Mouse (Mus musculus) neural tube, embryonic 15.5 days (tissue): ENCODE data around the gene Traip. TPM values are rescaled to one million over a fixed set of nuclear protein-coding genes. Genes with fewer than 3 reads are reported as not detected.

ENCODE experiments used
- ATAC-seq: fragments of 200-750 bp; cut with Nextera tagmentation; 2 replicates; pipeline ENCODE4 v1.8.0; 2017; ENCODE audit warnings: mild to moderate bottlenecking, moderate TSS enrichment, moderate library complexity; ENCODE audit not compliant: low FRiP score
- H3K27ac ChIP-seq: fragments of 300-500 bp; sonication (generic); replicated peaks from 2 replicates; pipeline ENCODE4 v1.5.1; 2015; ENCODE audit warnings: mild to moderate bottlenecking, inconsistent platforms
- H3K27me3 ChIP-seq: fragments of 300-500 bp; sonication (generic); replicated peaks from 2 replicates; pipeline ENCODE4 v1.6.1; 2015; ENCODE audit warnings: inconsistent platforms
- H3K36me3 ChIP-seq: fragments of 300-500 bp; sonication (generic); 2 replicates; pipeline ENCODE4 v1.6.1; 2015; ENCODE audit warnings: inconsistent platforms
- H3K4me1 ChIP-seq: fragments of 300-500 bp; sonication (generic); 2 replicates; pipeline ENCODE4 v1.6.1; 2015; ENCODE audit warnings: inconsistent platforms
- H3K4me2 ChIP-seq: fragments of 300-500 bp; sonication (generic); 2 replicates; pipeline ENCODE4 v1.6.1; 2015; ENCODE audit warnings: inconsistent platforms, mild to moderate bottlenecking, moderate library complexity
- H3K4me3 ChIP-seq: fragments of 300-500 bp; sonication (generic); replicated peaks from 2 replicates; pipeline ENCODE4 v1.5.1; 2015; ENCODE audit warnings: mild to moderate bottlenecking, inconsistent platforms
- H3K9ac ChIP-seq: fragments of 300-500 bp; sonication (generic); replicated peaks from 2 replicates; pipeline ENCODE4 v1.6.1; 2015; ENCODE audit warnings: mild to moderate bottlenecking, inconsistent platforms
- H3K9me3 ChIP-seq: fragments of 300-500 bp; sonication (generic); replicated peaks from 2 replicates; pipeline ENCODE4 v1.6.1; 2016; ENCODE audit warnings: inconsistent platforms
- WGBS: fragments of 180-500 bp; shearing (Covaris S2); methylation state at CpG from one replicate; pipeline ENCODE4 v1.1.7; 2015; ENCODE audit warnings: mixed read lengths; 5-methylcytosine and 5-hydroxymethylcytosine counted together
- polyA plus RNA-seq: library from polyadenylated mRNA; unstranded; fragments of >200 nt; fragmentation: Nextera tagmentation; extraction: Ambion mirVana; gene quantifications from 2 replicates; pipeline ENCODE4 v1.2.1, GENCODE M21; 2015

Traip gene
- 6.1 and 10.2 TPM in 2 replicates for polyA plus RNA-seq

DNA sequence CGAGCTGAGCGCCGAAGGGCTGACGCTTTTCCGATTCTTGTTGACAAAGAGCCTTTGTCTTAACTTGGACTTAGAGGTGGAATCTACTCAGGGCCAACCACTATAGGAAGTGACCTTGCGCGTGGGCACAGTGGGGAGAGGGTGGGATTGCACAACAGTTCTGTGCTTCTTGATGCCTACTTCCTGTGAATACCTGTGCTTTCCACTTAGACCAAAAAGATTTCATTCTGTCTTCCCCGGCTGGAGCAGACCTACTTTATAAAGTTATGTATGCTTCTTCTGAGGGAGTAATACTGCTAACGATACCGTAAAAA is at the start of gene Traip:
Traip (plus strand) TSS at position 215 of the 314 bp plus-strand sequence.
- H3K4me1 ChIP-seq: peaks cover 15% of the 10 kb centered on the region
- peak within 1 kb of the TSS; percentile 43 for H3K9ac ChIP-seq
- no peaks in the 10 kb centered on the region for H3K27me3 ChIP-seq
- H3K36me3 ChIP-seq: 0 out of 2 replicates have a peak, but pooled peaks cover 2% of the 10 kb centered on the region
- 94% methylated on average over 10 of the region's 10 CpGs for WGBS
- H3K4me3 ChIP-seq: peak within 1 kb of the TSS; percentile 55
- no peaks in the 10 kb centered on the region for H3K9me3 ChIP-seq
- peak within 1 kb of the TSS; percentile 77 for H3K4me2 ChIP-seq
- H3K27ac ChIP-seq: peak within 1 kb of the TSS; percentile 83
- ATAC-seq: no peak

DNA sequence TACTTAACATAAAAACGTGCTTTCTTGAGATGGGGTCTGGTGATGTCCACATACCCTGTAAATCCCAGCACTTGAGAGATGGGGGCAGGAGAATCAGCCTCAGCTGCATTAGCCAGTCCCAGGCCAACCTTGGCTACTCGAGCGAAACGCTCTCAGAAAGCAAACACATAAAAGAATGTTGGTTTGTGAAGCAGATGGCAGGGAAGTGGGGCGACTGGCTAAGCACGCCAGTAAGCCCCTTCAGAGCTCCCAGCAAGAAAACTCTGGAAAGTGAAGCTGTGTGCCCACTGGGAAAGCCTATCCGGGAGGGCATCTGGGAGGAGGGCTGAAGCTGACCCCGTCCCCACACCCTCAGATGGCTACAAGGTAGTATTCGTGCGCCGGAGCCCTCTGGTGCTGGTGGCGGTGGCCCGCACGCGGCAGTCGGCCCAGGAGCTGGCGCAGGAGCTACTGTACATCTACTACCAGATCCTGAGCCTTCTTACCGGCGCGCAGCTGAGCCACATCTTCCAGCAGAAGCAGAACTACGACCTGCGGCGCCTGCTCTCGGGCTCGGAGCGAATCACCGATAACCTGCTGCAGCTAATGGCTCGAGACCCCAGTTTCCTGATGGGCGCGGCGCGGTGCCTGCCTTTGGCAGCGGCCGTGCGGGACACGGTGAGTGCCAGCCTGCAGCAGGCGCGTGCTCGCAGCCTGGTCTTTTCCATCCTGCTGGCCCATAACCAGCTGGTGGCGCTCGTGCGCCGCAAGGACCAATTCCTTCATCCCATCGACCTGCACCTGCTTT is 48.9 kb upstream of the Traip start:
- H3K4me1 ChIP-seq: peaks cover 20% of the 10 kb centered on the region
- 6% methylated on average over 44 of the region's 44 CpGs for WGBS
- H3K9ac ChIP-seq: peak overlapping the region; percentile 49
- ATAC-seq: peak; percentile 77
- H3K4me3 ChIP-seq: peak overlapping the region; percentile 36
- peaks cover 12% of the 10 kb centered on the region for H3K27me3 ChIP-seq
- H3K27ac ChIP-seq: no peak overlapping the region
- peak overlapping the region; percentile 64 for H3K4me2 ChIP-seq
- peaks cover 38% of the 10 kb centered on the region for H3K36me3 ChIP-seq
- H3K9me3 ChIP-seq: no peaks in the 10 kb centered on the region

DNA sequence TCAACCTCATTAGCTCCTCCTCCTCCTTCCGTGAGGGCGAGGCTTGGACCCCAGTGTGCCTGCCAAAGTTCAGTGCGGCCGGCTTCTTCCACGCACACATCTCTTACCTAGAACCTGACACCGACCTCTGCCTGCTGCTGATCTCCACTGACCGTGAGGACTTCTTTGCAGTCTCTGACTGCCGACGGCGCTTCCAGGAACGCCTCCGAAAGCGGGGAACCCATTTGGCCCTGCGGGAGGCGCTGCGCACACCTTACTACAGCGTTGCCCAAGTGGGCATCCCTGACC is 48.4 kb upstream of the Traip start:
- no peak overlapping the region for H3K9ac ChIP-seq
- H3K27me3 ChIP-seq: peaks cover 12% of the 10 kb centered on the region
- H3K27ac ChIP-seq: no peak overlapping the region
- peaks cover 24% of the 10 kb centered on the region for H3K4me1 ChIP-seq
- no peak overlapping the region for H3K4me3 ChIP-seq
- no peak for ATAC-seq
- WGBS: 13% methylated on average over 17 of the region's 17 CpGs
- H3K36me3 ChIP-seq: peaks cover 33% of the 10 kb centered on the region
- H3K4me2 ChIP-seq: peak overlapping the region; percentile 64
- H3K9me3 ChIP-seq: no peaks in the 10 kb centered on the region

DNA sequence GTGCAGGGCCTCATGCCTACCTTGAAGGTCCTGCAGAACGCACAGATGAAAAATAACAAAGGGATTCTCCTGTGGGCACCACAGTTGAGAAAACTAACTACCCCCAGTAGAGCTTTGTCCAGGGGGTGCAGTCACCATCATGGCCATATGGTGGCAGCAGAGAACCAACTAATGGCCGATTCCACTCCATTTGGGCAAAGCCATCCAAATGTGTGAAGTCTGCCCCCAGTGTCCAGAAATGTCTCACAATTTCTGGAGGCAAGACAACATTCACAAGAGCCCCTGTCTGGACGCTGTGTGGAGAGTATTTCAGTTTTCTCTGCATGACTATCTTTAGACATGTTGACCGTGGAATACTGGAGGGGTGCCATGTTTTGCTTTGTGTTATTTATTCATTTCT is 45.2 kb upstream of the Traip start:
- Histone ChIP-seq H3K9ac (no peak overlapping the region), H3K4me2 (no peak overlapping the region), H3K36me3 (peaks cover 18% of the 10 kb centered on the region), H3K4me1 (peaks cover 40% of the 10 kb centered on the region), H3K27me3 (peaks cover 8% of the 10 kb centered on the region), H3K9me3 (no peaks in the 10 kb centered on the region), H3K4me3 (no peak overlapping the region), H3K27ac (0 out of 2 replicates have a peak overlapping the region, but pooled peaks have one; percentile 13)
- peak; percentile 54; the same call in 1 of the 2 replicates for ATAC-seq
- 5% methylated on average over 4 of the region's 4 CpGs for WGBS

DNA sequence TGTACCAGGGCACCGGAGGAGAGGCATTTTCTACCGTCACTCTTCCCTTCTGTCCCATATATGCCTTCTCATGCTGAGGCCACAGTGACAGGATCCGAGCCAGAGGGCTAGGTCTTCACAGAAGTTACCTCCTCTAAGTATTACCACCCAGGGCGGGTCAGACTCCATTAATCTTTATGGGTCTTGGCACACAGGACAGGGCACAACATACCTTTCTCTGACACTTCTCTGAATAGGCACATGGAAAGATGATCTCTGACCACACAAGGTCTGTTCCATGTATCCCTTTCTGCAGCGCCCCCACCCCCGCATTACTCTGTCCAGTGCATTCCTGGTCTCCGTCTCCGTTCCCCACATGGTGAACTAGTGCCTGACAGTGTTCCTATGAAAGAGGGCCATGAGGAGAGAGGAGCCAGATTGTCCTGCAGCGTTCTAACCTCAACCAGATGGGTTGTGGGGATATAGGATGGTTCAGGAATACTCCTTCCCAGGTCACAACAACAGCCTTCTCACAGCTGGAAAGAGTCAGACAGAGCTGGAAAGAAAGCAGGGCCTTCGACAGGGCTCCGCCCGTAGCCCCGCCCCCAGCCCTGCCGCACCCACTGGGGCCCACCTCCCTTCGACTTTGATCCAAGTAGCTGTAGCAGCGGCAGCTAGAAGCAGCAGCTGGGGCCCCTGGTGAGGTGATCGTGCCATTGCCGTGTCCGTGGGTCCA is 43.5 kb upstream of the Traip start, which contains the start of gene Mst1r:
Mst1r (plus strand) TSS at position 622 of the 715 bp plus-strand sequence.
- H3K9me3 ChIP-seq: no peaks in the 10 kb centered on the region
- H3K4me1 ChIP-seq: peaks cover 28% of the 10 kb centered on the region
- H3K4me2 ChIP-seq: peak within 1 kb of the TSS; percentile 56
- no peaks in the 10 kb centered on the region for H3K27me3 ChIP-seq
- WGBS: 25% methylated on average over 19 of the region's 19 CpGs
- H3K36me3 ChIP-seq: peaks cover 10% of the 10 kb centered on the region; the same call in 1 of the 2 replicates
- H3K9ac ChIP-seq: peak within 1 kb of the TSS; percentile 28; the same call in 1 of the 2 replicates
- peak within 1 kb of the TSS; percentile 30 for H3K4me3 ChIP-seq
- ATAC-seq: no peak
- H3K27ac ChIP-seq: 0 out of 2 replicates have a peak within 1 kb of the TSS, but pooled peaks have one; percentile 13

DNA sequence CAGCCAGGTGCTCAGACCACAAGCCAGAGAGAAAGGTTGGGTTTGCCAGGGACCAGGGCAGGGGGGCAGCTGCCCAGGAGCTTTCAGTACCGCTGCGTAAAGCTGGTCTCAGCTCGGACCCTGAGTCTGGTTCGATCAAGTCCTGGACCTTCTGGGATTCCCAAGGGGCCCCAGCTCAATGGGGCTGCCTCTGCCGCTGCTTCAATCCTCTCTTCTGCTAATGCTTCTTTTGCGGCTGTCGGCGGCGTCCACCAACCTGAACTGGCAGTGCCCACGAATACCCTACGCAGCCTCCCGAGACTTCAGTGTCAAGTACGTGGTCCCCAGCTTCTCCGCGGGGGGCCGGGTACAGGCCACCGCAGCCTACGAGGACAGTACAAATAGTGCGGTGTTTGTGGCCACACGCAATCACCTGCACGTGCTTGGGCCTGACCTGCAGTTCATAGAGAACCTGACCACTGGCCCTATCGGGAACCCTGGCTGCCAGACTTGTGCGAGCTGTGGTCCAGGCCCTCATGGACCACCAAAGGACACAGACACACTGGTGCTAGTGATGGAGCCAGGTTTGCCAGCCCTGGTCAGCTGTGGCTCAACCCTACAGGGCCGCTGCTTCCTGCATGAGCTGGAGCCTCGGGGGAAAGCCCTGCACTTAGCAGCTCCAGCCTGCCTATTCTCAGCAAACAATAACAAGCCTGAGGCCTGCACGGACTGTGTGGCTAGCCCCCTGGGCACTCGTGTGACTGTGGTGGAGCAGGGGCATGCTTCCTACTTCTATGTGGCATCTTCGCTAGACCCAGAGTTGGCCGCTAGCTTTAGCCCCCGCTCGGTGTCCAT is 42.8 kb upstream of the Traip start:
- no peaks in the 10 kb centered on the region for H3K27me3 ChIP-seq
- H3K4me2 ChIP-seq: peak overlapping the region; percentile 56
- H3K9ac ChIP-seq: peak overlapping the region; percentile 28; the same call in 1 of the 2 replicates
- peaks cover 24% of the 10 kb centered on the region for H3K4me1 ChIP-seq
- no peak for ATAC-seq
- H3K4me3 ChIP-seq: peak overlapping the region; percentile 30
- peaks cover 10% of the 10 kb centered on the region; the same call in 1 of the 2 replicates for H3K36me3 ChIP-seq
- WGBS: 45% methylated on average over 31 of the region's 31 CpGs
- H3K9me3 ChIP-seq: no peaks in the 10 kb centered on the region
- 0 out of 2 replicates have a peak overlapping the region, but pooled peaks have one; percentile 13 for H3K27ac ChIP-seq

DNA sequence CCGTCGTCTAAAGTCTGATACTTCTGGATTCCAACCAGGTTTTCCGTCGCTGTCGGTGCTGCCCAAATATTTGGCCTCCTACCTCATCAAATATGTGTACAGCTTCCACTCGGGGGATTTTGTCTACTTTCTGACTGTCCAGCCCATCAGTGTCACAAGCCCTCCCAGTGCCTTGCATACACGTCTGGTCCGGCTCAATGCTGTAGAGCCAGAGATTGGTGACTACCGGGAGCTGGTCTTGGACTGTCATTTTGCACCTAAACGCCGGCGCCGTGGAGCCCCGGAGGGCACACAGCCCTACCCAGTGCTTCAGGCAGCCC is 42.2 kb upstream of the Traip start:
- 87% methylated on average over 14 of the region's 14 CpGs for WGBS
- peak overlapping the region; percentile 56 for H3K4me2 ChIP-seq
- H3K27ac ChIP-seq: no peak overlapping the region
- no peak for ATAC-seq
- H3K4me3 ChIP-seq: no peak overlapping the region
- H3K27me3 ChIP-seq: no peaks in the 10 kb centered on the region
- peaks cover 5% of the 10 kb centered on the region; the same call in 1 of the 2 replicates for H3K36me3 ChIP-seq
- no peaks in the 10 kb centered on the region for H3K9me3 ChIP-seq
- H3K4me1 ChIP-seq: peaks cover 24% of the 10 kb centered on the region
- no peak overlapping the region for H3K9ac ChIP-seq

DNA sequence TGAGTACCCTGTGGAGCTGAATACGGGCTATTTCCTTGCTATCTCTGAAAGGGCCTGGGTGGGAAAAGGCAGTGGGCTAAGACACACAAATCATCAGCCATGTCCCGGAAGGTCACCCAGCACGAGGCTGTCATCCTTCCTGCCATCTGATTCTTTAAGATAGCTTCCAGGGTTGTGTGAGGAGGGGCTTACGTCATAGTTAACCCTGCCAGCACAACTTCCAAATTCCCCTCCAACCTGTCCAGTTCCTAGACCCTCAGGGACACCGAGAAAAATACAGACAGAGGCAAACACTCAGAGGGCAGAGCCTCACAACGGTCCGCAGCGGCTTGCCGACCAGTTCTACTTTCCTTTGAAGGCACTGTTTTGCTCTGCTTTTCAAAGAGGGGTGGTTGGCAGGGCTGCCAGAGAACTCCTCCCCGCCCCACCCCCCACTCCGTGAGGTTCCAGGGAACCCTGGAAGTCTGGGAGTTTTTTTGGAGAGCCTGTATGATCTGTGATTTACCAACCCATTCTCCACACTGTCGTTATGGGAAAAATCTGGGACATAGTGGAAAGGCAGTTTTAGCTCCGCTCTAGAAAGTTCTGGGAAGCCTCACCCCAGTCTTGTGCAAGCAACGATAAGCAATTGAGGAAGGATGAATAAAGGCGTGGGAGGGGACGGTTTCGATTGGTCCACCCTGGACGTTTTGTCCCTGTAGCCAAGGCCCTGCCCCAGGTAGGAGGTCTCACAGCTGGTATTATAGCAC is 41.4 kb upstream of the Traip start:
- H3K4me2 ChIP-seq: peak overlapping the region; percentile 56
- no peaks in the 10 kb centered on the region for H3K36me3 ChIP-seq
- no peaks in the 10 kb centered on the region for H3K9me3 ChIP-seq
- no peaks in the 10 kb centered on the region for H3K27me3 ChIP-seq
- 19% methylated on average over 18 of the region's 18 CpGs for WGBS
- no peak for ATAC-seq
- H3K4me3 ChIP-seq: peak overlapping the region; percentile 3; the same call in 1 of the 2 replicates
- peaks cover 24% of the 10 kb centered on the region for H3K4me1 ChIP-seq
- no peak overlapping the region for H3K27ac ChIP-seq
- no peak overlapping the region; the same call in 1 of the 2 replicates for H3K9ac ChIP-seq

DNA sequence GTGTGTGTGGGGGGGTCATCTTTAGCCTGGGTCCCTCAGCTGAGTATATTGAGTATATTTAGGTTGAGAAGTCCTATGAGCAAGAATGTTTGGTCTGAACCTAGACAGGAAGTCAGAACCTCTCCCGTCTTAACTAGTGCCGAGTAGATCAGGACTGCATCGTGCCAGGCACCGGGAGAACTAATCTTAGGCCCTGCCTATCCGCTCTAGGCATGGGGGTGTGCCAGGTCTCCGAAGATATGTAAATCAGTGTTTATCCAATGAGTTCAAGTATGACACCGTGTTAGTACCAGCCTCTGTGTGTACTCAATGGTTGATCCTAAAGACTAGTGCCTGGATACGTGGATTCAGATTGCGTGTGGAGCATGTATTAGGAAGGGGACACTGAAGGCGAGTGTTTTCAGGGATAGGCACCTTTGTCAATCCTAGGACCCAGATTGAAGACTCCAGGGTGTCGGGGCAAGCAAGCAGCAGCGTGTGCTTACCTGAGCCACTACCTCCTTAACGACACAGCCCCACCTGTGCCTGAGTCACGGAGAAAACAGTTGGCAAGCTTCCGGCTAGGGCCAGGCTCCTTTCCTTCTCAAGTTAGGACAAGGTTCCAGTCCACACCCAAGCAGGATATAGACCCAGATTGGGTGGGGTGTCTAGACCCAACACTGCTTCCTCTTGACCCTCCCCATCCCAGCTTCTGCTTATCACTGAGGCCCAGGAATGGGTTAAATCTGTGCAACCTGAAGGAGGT is 39.7 kb upstream of the Traip start:
- Histone ChIP-seq H3K27me3 (no peaks in the 10 kb centered on the region), H3K9ac (no peak overlapping the region), H3K36me3 (no peaks in the 10 kb centered on the region; the same call in 1 of the 2 replicates), H3K4me2 (no peak overlapping the region), H3K4me3 (no peak overlapping the region), H3K27ac (no peak overlapping the region), H3K4me1 (peaks cover 21% of the 10 kb centered on the region), H3K9me3 (no peaks in the 10 kb centered on the region)
- ATAC-seq: no peak
- WGBS: 92% methylated on average over 15 of the region's 15 CpGs

DNA sequence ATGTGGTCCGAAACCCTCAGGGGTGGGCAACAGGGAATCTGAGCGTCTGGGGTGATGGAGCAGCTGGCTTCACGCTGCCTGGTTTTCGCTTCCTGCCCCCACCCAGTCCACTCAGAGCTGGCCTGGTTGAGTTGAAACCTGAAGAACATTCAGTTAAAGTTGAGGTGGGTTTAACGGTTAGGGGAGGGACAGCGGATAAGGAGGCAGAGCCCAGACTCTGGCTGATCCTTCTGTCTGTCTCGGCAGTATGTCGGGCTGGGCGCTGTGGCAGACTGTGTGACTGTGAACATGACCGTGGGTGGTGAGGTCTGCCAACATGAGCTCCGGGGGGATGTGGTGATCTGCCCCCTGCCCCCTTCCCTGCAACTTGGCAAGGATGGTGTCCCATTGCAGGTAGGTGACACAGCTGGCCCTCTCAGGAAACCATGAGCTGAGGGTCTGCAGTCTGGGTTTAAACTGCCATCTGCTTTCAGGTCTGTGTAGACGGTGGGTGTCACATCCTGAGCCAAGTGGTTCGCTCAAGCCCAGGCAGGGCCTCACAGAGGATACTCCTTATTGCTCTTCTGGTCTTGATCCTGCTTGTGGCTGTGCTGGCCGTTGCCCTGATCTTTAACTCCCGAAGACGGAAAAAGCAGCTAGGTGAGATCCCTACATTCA is 35.0 kb upstream of the Traip start:
- Histone ChIP-seq H3K4me1 (peaks cover 11% of the 10 kb centered on the region), H3K9me3 (no peaks in the 10 kb centered on the region), H3K4me3 (no peak overlapping the region), H3K27ac (no peak overlapping the region), H3K4me2 (no peak overlapping the region), H3K27me3 (no peaks in the 10 kb centered on the region), H3K36me3 (no peaks in the 10 kb centered on the region; the same call in 1 of the 2 replicates), H3K9ac (no peak overlapping the region)
- 84% methylated on average over 16 of the region's 16 CpGs for WGBS
- ATAC-seq: no peak
